Mouse (Mus musculus) central nervous system, embryonic 11.5 days (tissue): ENCODE results near the gene Akr1c20. TPM values are rescaled to one million over a fixed set of nuclear protein-coding genes. Genes with fewer than 3 reads are reported as not detected.

Experiments
- polyA plus RNA-seq: library from polyadenylated mRNA; depleted of rRNA; stranded (reverse); fragments of >200 nt; gene quantifications from 2 replicates; pipeline ENCODE4 v1.2.3, GENCODE M21; 2012; rRNA removed

Gene Akr1c20
- polyA plus RNA-seq: not detected in 2 replicates

DNA sequence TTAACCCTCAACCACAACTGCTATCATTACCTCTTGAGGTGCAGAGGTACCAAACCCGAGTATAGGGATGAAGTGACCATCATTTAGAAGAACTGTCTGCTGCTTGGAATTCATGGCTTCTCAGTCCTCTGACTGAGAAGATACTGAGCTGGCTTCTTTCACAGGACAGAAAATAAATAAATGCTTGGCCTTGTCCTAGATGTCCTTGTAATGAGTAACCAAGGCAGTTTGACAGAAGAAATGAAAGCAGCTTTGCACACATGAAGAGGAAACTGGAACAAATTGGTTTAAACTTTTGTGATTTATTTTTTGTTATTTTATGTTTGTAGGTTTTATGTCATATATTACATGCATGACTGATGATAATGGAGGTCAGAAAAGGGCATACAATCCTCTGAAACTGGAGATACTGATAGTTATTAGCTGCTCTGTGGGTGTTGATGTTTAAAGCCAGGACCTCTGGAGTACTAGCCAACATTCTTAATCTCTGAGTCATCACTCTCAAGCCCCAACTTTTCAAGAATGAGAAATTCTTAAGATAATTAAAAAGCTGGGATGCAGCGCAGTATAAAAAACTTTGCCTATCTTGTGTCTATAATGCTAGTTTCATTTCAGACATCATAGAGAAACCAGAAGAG is at the start of gene Akr1c20:
Gene Akr1c20, minus strand, starts transcription at position 145 of the 638 bp plus-strand sequence.

Other genes with a start within 250 kb of the Akr1c20 start
- gene Akr1c12, start 243.9 kb downstream of the Akr1c20 start, polyA plus RNA-seq: 0.53 and 1.0 TPM in 2 replicates
- gene Akr1c6, start 89.0 kb downstream of the Akr1c20 start, polyA plus RNA-seq: not detected in 2 replicates
- not detected in 2 replicates for gene Akr1c21, start 50.7 kb upstream of the Akr1c20 start, polyA plus RNA-seq
- gene Akr1e1, start 85.8 kb upstream of the Akr1c20 start, polyA plus RNA-seq: 46.0 and 50.0 TPM in 2 replicates